Mouse (Mus musculus): ENCODE measurements at regions not wholly inside any gene's neighbourhood (a gene's known extent, or its start where the extent isn't known, plus 50 kb on each side); places are given as distances from the start of the nearest gene placed in this dataset.

GRCm38 (mm10) chr3:133760221-133760620 lies 215.3 kb upstream of the Tet2 start:
- H3K4me1 ChIP-seq (replicated peaks; ENCODE audit: insufficient read depth, low read length), result peaks cover 9% of the 10 kb centered on the region
- WGBS, result 88% methylated on average over 1 of the region's 1 CpGs
- H3K27me3 ChIP-seq (ENCODE audit: insufficient read depth, low read length), result no peaks in the 10 kb centered on the region
- H3K4me2 ChIP-seq (ENCODE audit: low read length), result no peak overlapping the region
- H3K9me3 ChIP-seq (replicated peaks; ENCODE audit: low read length), result no peaks in the 10 kb centered on the region
- no peak overlapping the region for H3K27ac ChIP-seq
- H3K36me3 ChIP-seq (ENCODE audit: insufficient read depth, low read length), result no peaks in the 10 kb centered on the region
- no peak for TF ChIP-seq CTCF (IDR thresholded peaks at IDR 0.05; ENCODE audit: low read depth)
- ATAC-seq (replicated peaks; ENCODE audit: low FRiP score, low read depth), result no peak
- no peak for DNase-seq (ENCODE audit: low spot score)
- H3K9ac ChIP-seq (ENCODE audit: low read depth, low read length), result no peak overlapping the region
- H3K4me3 ChIP-seq (replicated peaks; ENCODE audit: low read depth, low read length), result no peak overlapping the region

GRCm38 (mm10) chr3:133763721-133764120 lies 218.8 kb upstream of the Tet2 start:
- DNase-seq (ENCODE audit: low spot score), result no peak
- no peak overlapping the region for H3K27ac ChIP-seq

GRCm38 (mm10) chr3:133773490-133773889 lies 228.6 kb upstream of the Tet2 start:
- no peak overlapping the region for H3K27ac ChIP-seq
- H3K27me3 ChIP-seq (ENCODE audit: insufficient read depth, low read length), result no peaks in the 10 kb centered on the region
- no peaks in the 10 kb centered on the region for H3K9me3 ChIP-seq (replicated peaks; ENCODE audit: low read length)
- WGBS, result 78% methylated on average over 2 of the region's 2 CpGs
- H3K4me2 ChIP-seq (ENCODE audit: low read length), result no peak overlapping the region
- no peak for TF ChIP-seq CTCF (IDR thresholded peaks at IDR 0.05; ENCODE audit: low read depth)
- ATAC-seq (replicated peaks; ENCODE audit: low FRiP score, low read depth), result no peak
- DNase-seq (ENCODE audit: low spot score), result no peak
- H3K4me3 ChIP-seq (replicated peaks; ENCODE audit: low read depth, low read length), result no peak overlapping the region
- H3K9ac ChIP-seq (ENCODE audit: low read depth, low read length), result no peak overlapping the region
- no peaks in the 10 kb centered on the region for H3K4me1 ChIP-seq (replicated peaks; ENCODE audit: insufficient read depth, low read length)
- H3K36me3 ChIP-seq (ENCODE audit: insufficient read depth, low read length), result no peaks in the 10 kb centered on the region

More at GRCm38 (mm10) chr3:133763721-133764120, 218.8 kb upstream of the Tet2 start:
- no peak overlapping the region for H3K4me3 ChIP-seq (replicated peaks; ENCODE audit: low read depth, low read length)
- no peak; the same call in 1 of the 2 replicates for ATAC-seq (replicated peaks; ENCODE audit: low FRiP score, low read depth)
- no peaks in the 10 kb centered on the region for H3K36me3 ChIP-seq (ENCODE audit: insufficient read depth, low read length)
- H3K9me3 ChIP-seq (replicated peaks; ENCODE audit: low read length), result no peaks in the 10 kb centered on the region
- no peaks in the 10 kb centered on the region for H3K27me3 ChIP-seq (ENCODE audit: insufficient read depth, low read length)
- peaks cover 1% of the 10 kb centered on the region; the same call in 1 of the 2 replicates for H3K4me1 ChIP-seq (replicated peaks; ENCODE audit: insufficient read depth, low read length)
- TF ChIP-seq CTCF (IDR thresholded peaks at IDR 0.05; ENCODE audit: low read depth), result no peak
- no peak overlapping the region for H3K9ac ChIP-seq (ENCODE audit: low read depth, low read length)
- no peak overlapping the region for H3K4me2 ChIP-seq (ENCODE audit: low read length)

- DNase-seq (ENCODE audit: low spot score), result no peak
- no peaks in the 10 kb centered on the region for H3K9me3 ChIP-seq (replicated peaks; ENCODE audit: low read length)
- no peaks in the 10 kb centered on the region for H3K36me3 ChIP-seq (ENCODE audit: insufficient read depth, low read length)
- WGBS, result 41% methylated on average over 3 of the region's 3 CpGs
- H3K4me3 ChIP-seq (replicated peaks; ENCODE audit: low read depth, low read length), result no peak overlapping the region
- no peak for ATAC-seq (replicated peaks; ENCODE audit: low FRiP score, low read depth)
- no peaks in the 10 kb centered on the region for H3K4me1 ChIP-seq (replicated peaks; ENCODE audit: insufficient read depth, low read length)
- H3K4me2 ChIP-seq (ENCODE audit: low read length), result no peak overlapping the region
- no peak for TF ChIP-seq CTCF (IDR thresholded peaks at IDR 0.05; ENCODE audit: low read depth)
- no peaks in the 10 kb centered on the region for H3K27me3 ChIP-seq (ENCODE audit: insufficient read depth, low read length)
- no peak overlapping the region for H3K27ac ChIP-seq
- H3K9ac ChIP-seq (ENCODE audit: low read depth, low read length), result no peak overlapping the region
These were observed 229.3 kb upstream of the Tet2 start for GRCm38 (mm10) chr3:133774229-133774628.

- H3K4me2 ChIP-seq (ENCODE audit: low read length), result no peak overlapping the region
- H3K9ac ChIP-seq (ENCODE audit: low read depth, low read length), result no peak overlapping the region
- no peak overlapping the region for H3K27ac ChIP-seq
- H3K9me3 ChIP-seq (replicated peaks; ENCODE audit: low read length), result no peaks in the 10 kb centered on the region
- ATAC-seq (replicated peaks; ENCODE audit: low FRiP score, low read depth) (no peak), DNase-seq (ENCODE audit: low spot score) (no peak)
- no peaks in the 10 kb centered on the region for H3K4me1 ChIP-seq (replicated peaks; ENCODE audit: insufficient read depth, low read length)
- no peak for TF ChIP-seq CTCF (IDR thresholded peaks at IDR 0.05; ENCODE audit: low read depth)
- H3K4me3 ChIP-seq (replicated peaks; ENCODE audit: low read depth, low read length), result no peak overlapping the region
- 26% methylated on average over 3 of the region's 4 CpGs for WGBS
- H3K27me3 ChIP-seq (ENCODE audit: insufficient read depth, low read length), result no peaks in the 10 kb centered on the region
- H3K36me3 ChIP-seq (ENCODE audit: insufficient read depth, low read length), result no peaks in the 10 kb centered on the region
These were observed 231.1 kb upstream of the Tet2 start for GRCm38 (mm10) chr3:133776013-133776412.

- H3K9me3 ChIP-seq (replicated peaks; ENCODE audit: low read length), result no peaks in the 10 kb centered on the region
- no peaks in the 10 kb centered on the region for H3K36me3 ChIP-seq (ENCODE audit: insufficient read depth, low read length)
- no peaks in the 10 kb centered on the region for H3K27me3 ChIP-seq (ENCODE audit: insufficient read depth, low read length)
- H3K9ac ChIP-seq (ENCODE audit: low read depth, low read length), result no peak overlapping the region
- no peak for ATAC-seq (replicated peaks; ENCODE audit: low FRiP score, low read depth)
- H3K4me1 ChIP-seq (replicated peaks; ENCODE audit: insufficient read depth, low read length), result no peaks in the 10 kb centered on the region
- 67% methylated on average over 2 of the region's 2 CpGs for WGBS
- H3K4me2 ChIP-seq (ENCODE audit: low read length), result no peak overlapping the region
- DNase-seq (ENCODE audit: low spot score), result peak; percentile 69
- no peak for TF ChIP-seq CTCF (IDR thresholded peaks at IDR 0.05; ENCODE audit: low read depth)
- H3K27ac ChIP-seq, result no peak overlapping the region
- no peak overlapping the region for H3K4me3 ChIP-seq (replicated peaks; ENCODE audit: low read depth, low read length)
These were observed 234.3 kb upstream of the Tet2 start for GRCm38 (mm10) chr3:133779161-133779789.

GRCm38 (mm10) chr3:133783060-133783459 lies 238.1 kb upstream of the Tet2 start:
- DNase-seq (ENCODE audit: low spot score), result no peak
- ATAC-seq (replicated peaks; ENCODE audit: low FRiP score, low read depth), result no peak
- no peak for TF ChIP-seq CTCF (IDR thresholded peaks at IDR 0.05; ENCODE audit: low read depth)
- H3K27ac ChIP-seq, result no peak overlapping the region
- H3K9ac ChIP-seq (ENCODE audit: low read depth, low read length), result no peak overlapping the region
- WGBS, result 87% methylated on average over 1 of the region's 1 CpGs
- H3K4me2 ChIP-seq (ENCODE audit: low read length), result no peak overlapping the region
- H3K27me3 ChIP-seq (ENCODE audit: insufficient read depth, low read length), result no peaks in the 10 kb centered on the region
- H3K4me1 ChIP-seq (replicated peaks; ENCODE audit: insufficient read depth, low read length), result no peaks in the 10 kb centered on the region
- no peaks in the 10 kb centered on the region for H3K36me3 ChIP-seq (ENCODE audit: insufficient read depth, low read length)
- H3K9me3 ChIP-seq (replicated peaks; ENCODE audit: low read length), result no peaks in the 10 kb centered on the region
- no peak overlapping the region for H3K4me3 ChIP-seq (replicated peaks; ENCODE audit: low read depth, low read length)
